Comparison of ENCODE assay signal across 11 mouse cellular contexts in genomic region chr12:118186120-118186880, GRCm38 (mm10). TPM values are rescaled to one million over a fixed set of nuclear protein-coding genes. Genes with fewer than 3 reads are reported as not detected.
A peak's percentile ranks its signal among the peaks of the same experiment; 100 is the strongest.
DNase-seq lines count a peak whose midpoint lies in the region; ATAC-seq lines count a peak whose summit lies in the region.
"Had no signal": no experiment of that assay in that cellular context is flagged by ENCODE, and none has a peak within 500 bp of the region (broad histone marks: within the 10 kb centered on the region; RNA-seq: fewer than 3 reads in every experiment).

No protein-coding gene starts in this region.

- DNase-seq in heart, adult 8-10 months (ENCODE audit: low spot score), result peak; percentile 1
- no peak for DNase-seq in heart, postnatal 36 days
- peak; percentile 30 for DNase-seq in retina, embryonic 14.5 days (ENCODE audit: low spot score)
- no peak for DNase-seq in retina, postnatal 1 day
- no peak for DNase-seq in liver, embryonic 13.5 days
- no peak for DNase-seq in urinary bladder, postnatal 4 days (ENCODE audit: low spot score in 2 of 2)
- no peak for DNase-seq in ovary, postnatal 14 days (ENCODE audit: low spot score)
- DNase-seq in cerebellum, adult 9-11 months, result no peak
- DNase-seq: gastrocnemius, postnatal 10 days; kidney, adult 18-20 months had no signal

- no peak overlapping the region for H3K9ac ChIP-seq in liver, embryonic 13.5 days
- H3K9ac ChIP-seq: neural tube, embryonic 13.5 days had no signal

- H3K4me2 ChIP-seq in liver, embryonic 13.5 days, result no peak overlapping the region
- H3K4me2 ChIP-seq: neural tube, embryonic 13.5 days had no signal

- H3K27ac ChIP-seq in liver, embryonic 13.5 days, result no peak overlapping the region
- H3K27ac ChIP-seq: neural tube, embryonic 13.5 days had no signal

- H3K4me1 ChIP-seq in liver, embryonic 13.5 days (replicated peaks), result peaks cover 20% of the 10 kb centered on the region

- no peaks in the 10 kb centered on the region for H3K9me3 ChIP-seq in liver, embryonic 13.5 days (replicated peaks)
- H3K9me3 ChIP-seq: neural tube, embryonic 13.5 days had no signal

- ATAC-seq in liver, embryonic 13.5 days (ENCODE audit: low read depth), result peak; percentile 74

- no peaks in the 10 kb centered on the region for H3K36me3 ChIP-seq in liver, embryonic 13.5 days
- H3K36me3 ChIP-seq: neural tube, embryonic 13.5 days had no signal

- no peaks in the 10 kb centered on the region for H3K27me3 ChIP-seq in liver, embryonic 13.5 days

- H3K4me3 ChIP-seq in liver, embryonic 13.5 days (replicated peaks), result no peak overlapping the region
- H3K4me3 ChIP-seq: neural tube, embryonic 13.5 days had no signal

- 50% methylated on average over 4 of the region's 4 CpGs for WGBS in liver, embryonic 13.5 days (ENCODE audit: insufficient replicate concordance)

- intact Hi-C loops in heart, postnatal 36 days (cut with DNase I), result no loop called here

RNA-seq across cellular contexts. Expression of gene Dnah11, which starts 12.5 kb away (rescaled TPM):
- total RNA-seq in heart, adult 8-10 months (2022), result under 1 TPM in 1 of 4 experiments, not detected in 3; 0.03 TPM
- total RNA-seq in heart, postnatal 36 days (2021), result not detected
- 0.02 and 0.07 TPM in 2 replicates for polyA plus RNA-seq in liver, embryonic 13.5 days (2015; fragmentation: Nextera tagmentation; extraction: Ambion mirVana)

Comparison
In these comparisons a context has a peak if more than half of its experiments do, and no peak if none do; other contexts are left out.
1. DNase-seq: peak in heart, adult 8-10 months (single experiment) and retina, embryonic 14.5 days (single experiment); none in heart, postnatal 36 days (0 of 2), retina, postnatal 1 day (single experiment), liver, embryonic 13.5 days (single experiment), urinary bladder, postnatal 4 days (0 of 2), ovary, postnatal 14 days (single experiment) and cerebellum, adult 9-11 months (single experiment).